Mouse (Mus musculus) kidney, postnatal 10 days (tissue): ENCODE data around the gene Gm21974.
"Not testable (repeated sequence)": the region's sequence is repeated elsewhere in the genome, so short reads cannot be mapped to it uniquely, and the experiment has no call there.

Source experiments
- DNase-seq: peaks from one replicate; pipeline ENCODE4 v3.0.0; 2021; ENCODE audit warnings: mixed read lengths

Gm21974 gene

DNA sequence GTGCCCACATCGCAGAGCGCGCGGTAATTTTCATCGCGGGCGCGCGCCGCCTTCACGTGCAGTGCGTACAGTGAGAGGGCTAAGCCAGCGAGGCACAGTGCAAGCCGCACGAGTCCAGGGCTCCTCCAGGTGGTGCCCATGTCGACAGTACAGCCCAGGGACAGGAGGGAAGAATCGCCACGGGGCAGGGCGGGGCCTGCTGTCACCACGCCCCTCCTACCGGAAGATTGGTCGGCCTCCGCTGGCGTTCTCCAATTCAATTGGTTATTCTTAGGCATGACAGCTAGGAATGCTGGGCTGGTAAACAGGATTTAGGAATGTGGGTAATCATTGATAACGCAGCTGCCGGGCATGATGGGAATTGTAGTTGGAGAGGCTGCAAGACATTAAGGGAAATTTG lies at the start of gene Gm21974, which contains the start of gene Vkorc1:
Gene Gm21974, minus strand, starts transcription at position 13 of the 400 bp plus-strand sequence.
Gene Vkorc1, minus strand, starts transcription at position 176 of the 400 bp plus-strand sequence.
- peak; percentile 98 for DNase-seq

DNA sequence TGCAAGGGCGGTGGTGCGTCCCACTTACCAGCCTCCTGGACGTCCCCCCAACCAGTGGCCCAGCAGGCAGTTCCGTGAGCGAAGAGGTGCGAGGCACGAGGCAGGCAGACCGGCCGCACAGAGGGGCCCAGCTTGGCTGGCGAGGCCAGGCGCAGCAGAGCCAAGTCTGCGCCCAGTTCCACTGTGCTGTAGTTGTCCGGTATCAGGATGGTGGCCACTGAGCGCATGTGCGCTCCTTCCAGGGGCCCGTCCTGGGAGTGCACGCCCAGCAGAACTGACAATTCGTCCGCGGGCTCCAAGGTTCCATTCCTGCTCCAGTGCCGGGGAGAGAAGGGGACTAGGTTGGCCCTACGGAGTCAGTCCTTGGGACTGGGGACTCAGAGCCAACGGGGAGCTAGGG lies 49.4 kb upstream of the Gm21974 start:
- DNase-seq = peak; percentile 42

DNA sequence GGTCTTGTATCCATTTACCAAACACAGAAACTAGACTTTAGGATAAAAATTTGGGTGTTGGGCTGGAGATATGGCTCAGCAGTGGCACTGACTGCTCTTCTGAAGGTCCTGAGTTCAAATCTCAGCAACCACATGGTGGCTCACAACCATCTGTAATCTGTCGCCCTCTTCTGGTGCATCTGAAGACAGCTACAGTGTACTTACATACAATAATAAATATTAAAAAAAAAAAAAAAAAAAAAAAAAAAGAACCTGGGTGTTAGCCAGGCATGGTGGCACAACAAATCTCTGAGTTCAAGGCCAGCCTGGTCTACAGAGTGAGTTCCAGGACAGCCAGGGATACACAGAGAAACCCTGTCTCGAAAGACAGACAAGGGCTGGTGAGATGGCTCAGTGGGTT lies 46.8 kb upstream of the Gm21974 start:
- not testable (repeated sequence) for DNase-seq

DNA sequence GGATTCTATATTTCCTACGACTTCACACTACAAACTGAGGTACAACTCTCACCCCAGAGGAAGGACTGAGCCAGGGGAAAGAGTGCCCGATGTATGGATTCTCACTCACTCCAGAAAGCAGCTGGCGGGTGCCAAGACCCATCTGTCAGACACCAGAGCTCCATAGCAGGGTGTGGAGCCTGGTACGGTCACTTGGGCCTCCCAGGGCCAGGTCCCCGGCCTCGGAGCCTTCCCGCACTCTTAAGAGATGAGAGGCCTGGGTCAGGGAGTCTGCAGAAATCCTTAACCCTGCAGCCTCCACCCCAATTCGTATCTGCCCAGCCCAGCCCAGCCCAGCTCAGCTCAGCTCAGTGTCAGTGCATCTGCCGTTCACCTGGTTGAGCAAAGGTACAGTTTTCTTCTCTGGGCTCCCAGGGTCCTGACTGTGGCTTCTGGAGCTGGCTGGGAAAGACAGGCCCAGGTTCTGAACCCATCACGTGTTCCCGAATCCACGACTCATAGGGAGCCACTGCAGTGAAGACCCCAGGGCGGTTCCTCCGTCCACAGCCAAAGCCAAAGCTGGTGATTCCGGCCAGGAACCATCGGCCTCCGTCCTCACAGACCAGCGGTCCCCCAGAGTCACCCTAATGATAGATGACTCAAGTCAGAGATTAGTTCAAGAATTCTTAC lies 41.1 kb upstream of the Gm21974 start:
- no peak for DNase-seq

DNA sequence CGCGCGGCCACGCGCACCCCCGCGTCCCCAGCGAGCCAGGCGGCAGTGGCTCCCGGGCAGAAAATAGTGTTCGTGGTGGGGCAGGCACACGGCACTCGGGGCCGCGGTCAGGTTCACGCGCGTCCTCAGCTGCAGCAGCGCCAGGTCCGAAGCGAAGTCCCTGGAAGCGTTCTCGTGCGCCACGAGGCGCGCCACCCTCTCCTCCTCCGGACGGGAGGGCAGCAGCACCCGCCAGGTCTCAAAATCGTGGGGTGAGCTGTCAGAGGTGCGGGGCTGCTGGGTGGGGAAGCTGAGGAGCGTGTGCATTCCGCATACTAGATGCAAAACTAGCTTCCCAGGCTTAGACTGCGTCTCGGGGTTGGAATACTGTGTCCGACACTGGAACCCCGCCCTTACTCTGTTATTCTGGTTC lies 40.5 kb upstream of the Gm21974 start:
- DNase-seq = no peak

DNA sequence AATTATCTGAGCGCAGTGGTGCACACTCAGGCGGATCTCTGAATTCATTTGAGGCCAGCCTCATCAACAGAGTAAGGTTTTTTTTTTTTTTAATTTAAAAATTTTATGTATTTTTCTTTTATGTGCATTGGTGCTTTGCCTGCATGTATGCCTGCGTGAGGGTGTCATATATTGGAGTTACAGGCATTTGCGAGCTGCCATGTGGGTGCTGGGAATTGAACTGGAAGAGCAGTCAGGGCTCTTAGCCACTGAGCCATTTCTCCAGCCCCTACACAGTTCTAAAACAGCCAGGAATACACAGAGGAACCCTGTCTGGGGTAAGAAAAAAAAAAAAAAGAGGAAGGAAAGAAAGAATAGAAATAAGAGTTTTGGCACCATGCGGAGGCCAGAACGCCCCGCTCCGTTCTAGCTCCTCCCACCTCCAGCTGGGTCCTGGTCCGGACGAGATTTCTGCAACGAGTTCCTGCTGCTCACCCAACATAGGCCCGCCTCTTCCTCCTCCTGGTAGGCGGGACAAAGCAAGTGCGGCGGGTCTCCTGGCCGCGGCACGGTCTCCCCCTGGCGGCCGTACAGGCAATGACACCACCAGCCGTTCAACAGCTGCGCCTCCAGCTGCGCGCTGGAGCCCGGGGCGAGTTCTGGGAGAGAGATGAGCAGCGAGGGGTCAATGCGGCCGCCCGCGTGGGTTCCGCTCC lies 39.9 kb upstream of the Gm21974 start:
- peak; percentile 97 for DNase-seq

DNA sequence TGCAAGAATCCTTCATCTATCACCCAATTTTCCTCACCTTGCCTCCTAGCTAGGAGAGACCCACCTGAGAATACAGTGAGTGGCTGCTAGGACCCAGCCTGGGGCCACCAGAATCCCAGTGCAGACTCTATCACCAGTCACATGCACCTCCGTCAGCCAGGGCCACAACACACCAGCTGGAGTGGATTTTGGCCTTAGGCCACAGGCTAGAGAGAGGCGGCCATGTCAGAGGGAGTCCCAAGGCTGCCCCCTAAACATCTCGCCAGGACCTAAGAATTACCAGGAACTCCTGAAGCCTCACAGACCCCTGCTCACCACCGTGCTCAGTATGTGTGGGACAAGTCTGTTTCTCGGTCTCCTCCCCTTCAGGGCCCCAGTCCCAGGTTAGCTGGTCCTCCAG lies 38.8 kb upstream of the Gm21974 start:
- peak; percentile 38 for DNase-seq

DNA sequence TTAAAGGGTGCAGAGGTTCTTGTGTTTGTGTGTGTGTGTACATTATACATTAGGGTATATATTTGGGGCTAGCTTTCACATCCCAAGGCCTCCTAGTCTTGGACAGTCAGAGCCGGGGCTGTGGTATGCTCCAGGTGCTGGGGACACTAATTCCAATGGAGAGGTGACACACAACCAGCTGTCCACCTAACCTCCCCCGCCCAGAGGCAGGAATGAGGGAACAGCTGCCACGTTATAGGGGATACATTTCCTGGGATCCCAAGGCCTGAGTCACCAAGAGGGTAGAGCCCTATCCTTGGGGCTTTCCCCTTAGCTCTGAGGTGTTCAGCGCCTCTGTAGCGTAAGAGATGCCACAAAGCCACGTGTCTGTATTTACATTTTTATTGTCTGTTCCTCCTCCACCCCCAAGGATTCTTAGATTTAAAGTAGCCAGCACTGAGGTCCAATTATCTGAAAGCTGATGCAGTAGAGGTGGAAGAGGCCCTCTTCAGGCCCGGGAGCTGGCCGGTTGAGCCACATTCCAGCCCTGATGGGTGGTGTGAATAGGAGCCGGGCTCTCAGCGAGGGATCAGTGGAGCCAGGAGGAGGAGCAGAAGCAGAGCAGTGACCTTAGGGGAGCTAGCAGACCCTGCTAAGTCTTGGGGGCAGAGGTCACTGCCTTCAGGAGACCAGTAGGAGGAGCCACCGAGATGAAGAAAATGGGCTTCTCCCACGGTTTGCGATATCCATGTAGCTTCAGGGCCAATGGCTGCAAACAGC lies 37.2 kb upstream of the Gm21974 start:
- DNase-seq = peak; percentile 55

DNA sequence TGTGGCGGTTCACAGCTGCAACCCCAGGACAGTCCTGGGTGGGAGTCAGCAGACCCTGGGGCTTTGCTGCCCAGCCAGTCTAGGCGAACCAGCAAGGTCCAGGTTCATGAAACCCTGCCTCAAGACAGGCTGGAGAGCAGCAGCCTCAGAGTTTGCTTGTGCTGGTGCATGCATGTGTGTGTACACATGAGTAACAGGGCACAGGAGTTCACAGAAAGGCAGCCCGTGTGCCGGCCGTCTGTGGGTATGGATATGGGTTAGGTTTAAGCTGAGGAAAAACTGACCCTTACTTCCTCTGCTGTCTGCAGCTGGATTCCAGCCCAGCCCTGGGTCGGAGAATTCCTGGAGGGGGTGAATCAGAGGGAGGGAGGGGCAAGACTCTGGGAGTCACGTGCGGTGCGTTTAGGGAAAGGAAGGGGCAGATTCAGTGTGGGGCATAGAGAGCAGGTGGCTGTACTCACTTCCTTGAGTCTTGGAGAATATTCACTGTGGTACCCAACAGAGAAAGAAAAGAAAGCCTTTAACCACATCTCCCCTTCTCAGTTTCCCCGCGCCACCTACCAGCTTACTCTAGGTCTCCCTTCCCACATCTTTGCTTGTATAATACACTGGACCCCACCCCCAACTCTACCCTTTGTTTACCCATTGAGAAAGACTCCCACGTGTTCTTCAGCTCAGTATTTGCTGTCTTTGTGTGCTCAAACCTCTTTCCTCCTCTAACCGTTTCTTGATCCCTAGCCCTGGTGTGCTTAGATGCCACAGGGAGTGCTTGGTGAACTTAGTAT lies 36.3 kb upstream of the Gm21974 start:
- DNase-seq = peak; percentile 83

DNA sequence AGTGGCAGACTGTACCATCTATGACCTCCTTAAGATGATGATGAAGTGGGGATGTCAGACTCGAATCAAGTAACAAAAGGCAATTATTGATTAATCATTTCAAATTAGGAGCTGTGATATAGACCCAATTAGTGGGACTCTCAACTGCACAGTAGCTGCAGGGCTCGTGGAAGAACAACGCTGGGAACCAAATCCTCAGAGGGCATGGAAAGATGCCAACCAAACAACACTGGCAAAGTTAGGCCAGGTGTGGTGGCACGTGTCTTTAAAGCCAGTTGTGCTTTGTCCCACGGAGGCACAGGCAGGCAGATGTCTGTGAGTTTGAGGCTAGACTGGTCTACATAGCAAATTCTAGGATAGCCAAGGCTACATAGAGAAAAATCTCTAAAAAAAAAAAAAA lies 35.4 kb upstream of the Gm21974 start:
- no peak for DNase-seq

DNA sequence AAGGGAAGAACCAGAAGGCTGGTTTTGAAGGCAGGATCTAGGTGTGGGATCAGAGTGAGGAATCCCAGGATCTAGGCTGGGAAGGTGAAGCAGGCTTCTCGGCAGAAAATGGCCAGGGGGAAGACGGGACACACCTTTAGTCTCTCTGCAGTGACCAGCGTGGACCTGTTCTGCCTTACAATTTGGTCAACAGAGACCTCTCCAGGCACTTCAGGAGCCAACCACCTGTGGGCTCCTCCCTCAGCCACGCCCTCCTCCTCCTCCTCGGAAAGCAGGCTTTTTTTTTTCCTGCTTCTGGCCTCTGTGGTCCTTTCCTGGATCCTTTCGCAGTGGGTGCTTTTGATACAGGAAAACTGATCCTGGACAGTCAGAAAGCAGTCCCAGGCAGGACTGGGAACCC lies 34.7 kb upstream of the Gm21974 start, which contains the start of gene Prss8:
Gene Prss8, minus strand, starts transcription at position 182 of the 400 bp plus-strand sequence.
- peak; percentile 90 for DNase-seq

DNA sequence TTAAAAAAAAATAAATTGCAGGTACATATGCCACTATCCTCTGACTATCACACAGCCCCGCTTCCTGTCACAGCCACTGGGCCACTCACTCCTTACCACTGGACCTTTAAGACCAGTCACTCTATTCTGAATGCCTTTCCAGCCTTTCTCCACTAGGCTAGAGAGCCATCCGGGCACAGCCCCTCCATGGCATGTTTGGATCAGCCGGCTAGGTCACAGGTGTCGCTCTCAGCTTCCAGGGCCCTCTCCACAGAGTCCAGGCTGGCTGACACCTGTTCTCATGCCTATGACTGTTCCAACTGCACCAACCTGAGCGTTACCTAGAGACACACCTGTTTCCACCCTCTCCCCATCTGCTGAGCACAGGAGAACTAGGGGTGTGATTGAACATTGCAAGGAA lies 33.3 kb upstream of the Gm21974 start:
- peak; percentile 61 for DNase-seq

DNA sequence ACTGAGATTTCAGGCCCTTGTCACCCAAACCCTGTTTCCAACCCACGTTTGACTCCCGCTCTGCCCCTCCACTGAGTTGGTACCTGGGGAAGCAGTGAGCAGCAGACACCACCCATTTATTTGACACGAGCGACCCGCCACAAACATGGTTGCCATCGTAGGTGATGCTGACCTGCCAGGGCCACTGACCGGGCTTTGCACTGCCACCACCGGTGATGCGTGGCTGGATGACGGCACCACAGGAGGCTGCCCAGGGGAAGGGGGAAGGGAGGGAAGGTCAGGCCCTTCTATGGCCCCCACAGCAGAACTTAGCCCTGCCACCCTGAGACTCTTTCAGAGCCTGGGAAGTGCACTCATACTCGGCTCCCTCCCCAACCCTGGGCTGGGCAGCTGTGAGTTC lies 32.5 kb upstream of the Gm21974 start:
- no peak for DNase-seq

DNA sequence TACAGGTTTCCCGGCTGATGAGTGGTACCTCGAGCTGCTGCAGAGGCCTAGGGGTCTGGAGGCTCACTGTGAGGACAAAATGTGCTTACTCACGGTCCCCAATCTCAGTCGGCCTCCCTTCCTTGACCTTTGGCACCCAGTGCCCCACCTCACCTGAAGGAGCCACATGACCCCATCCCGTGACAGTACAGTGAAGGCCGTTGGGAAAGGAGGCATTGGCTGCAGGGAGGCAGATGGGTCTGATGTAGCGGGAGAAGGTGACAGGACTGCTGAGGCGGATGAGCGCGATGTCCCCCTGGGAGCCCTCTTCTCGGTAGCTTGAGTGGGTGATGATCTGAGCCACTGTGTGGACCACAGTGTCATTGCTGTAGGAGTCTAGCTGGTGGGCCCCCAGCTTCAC lies 31.6 kb upstream of the Gm21974 start:
- DNase-seq = peak; percentile 56

DNA sequence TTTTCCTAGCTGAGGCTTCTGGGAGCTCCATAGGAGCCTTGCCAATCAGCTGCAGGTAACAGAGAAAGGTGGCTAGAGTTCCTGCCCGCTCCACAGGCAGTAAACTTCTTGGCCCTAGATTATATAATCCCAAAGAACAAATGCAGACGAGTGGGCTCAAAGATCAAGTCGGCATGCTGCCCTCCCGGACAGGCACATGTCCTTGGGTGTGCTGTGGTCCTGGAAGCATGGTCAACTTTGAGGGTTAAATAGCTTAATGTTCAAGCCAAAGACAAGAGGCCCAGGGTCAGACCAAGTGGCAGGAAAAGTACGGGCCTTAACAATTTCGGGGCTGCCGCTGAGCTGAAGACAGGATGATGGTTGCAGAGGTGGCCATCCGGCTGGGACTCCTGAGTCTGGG lies 30.8 kb upstream of the Gm21974 start:
- peak; percentile 67 for DNase-seq

DNA sequence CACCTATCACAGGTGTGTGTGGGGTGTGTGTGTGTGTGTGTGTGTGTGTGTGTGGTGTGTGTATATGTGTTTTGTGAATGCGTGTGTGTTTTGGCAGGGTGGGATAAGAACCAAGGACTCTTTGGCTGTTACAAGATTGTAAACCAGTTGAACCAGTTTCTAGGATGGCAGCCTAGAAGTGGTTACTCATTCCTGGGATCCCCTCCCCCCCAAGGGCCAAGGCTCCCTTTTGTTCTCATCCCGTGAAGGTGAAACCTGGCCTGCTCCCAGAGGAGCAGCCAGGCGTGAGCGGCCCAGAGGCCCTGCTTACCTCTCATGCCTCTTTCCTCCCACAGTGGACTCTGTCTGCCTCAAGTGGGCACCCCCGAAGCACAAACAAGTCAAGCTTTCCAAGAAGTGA lies 30.0 kb upstream of the Gm21974 start:
- peak; percentile 89 for DNase-seq

DNA sequence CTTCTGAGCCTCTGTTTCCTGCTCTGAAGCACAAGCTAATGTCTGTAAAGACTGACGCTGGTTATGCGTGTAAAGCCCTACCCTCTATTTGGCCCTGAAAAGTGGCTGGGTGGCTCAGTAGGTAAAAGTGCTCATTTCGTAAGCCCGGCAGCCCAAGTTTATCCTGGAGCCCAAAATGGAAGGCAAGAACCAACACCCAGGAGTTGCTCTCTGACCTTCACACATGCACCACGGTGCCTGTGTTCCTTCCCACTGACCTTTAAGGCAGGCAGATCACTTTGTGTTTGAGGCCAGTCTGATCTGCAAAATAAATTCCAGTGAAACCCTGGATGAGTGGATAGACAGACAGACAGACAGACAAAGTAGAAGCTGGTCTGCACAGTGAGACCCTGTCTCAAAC lies 28.5 kb upstream of the Gm21974 start:
- DNase-seq = no peak

DNA sequence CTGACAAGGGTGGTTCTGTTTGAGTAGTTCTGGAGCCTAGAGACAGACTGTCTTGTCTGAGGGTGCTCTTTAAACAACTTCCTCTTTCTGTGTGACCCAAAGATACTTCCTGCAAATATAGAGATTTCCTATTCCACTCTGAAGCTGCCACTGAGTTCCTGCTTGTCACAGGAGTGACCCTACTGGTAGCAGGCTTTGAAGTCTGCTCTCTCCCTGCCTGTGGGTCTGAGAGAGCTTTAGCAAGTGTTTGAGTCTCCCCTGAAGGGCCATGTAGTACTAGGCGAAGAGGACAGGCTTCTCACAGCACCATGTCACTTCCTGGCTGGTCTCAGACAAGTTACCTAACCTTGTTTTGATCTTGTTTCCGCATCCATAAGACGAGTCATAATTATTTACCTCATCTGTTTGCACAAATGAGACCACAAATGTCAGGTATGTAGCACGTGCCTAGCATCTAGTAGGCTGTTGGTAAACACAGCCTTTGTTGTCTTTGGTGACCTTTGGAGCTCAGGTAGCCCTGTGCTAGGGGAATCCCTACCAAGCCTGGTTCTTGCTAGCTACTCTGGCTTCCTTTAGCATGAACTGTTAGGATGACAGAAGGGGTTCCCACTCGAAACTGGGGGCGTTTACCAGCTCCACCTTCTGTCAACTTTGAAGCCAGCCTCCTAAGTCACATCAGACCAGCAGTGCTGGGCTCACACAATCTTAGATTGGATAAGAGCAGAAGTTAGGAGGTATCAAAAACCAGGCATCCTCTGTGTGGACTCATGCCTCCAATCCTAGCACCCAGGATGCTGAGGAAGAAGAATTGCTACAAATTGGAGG lies 27.4 kb upstream of the Gm21974 start:
- DNase-seq = no peak

DNA sequence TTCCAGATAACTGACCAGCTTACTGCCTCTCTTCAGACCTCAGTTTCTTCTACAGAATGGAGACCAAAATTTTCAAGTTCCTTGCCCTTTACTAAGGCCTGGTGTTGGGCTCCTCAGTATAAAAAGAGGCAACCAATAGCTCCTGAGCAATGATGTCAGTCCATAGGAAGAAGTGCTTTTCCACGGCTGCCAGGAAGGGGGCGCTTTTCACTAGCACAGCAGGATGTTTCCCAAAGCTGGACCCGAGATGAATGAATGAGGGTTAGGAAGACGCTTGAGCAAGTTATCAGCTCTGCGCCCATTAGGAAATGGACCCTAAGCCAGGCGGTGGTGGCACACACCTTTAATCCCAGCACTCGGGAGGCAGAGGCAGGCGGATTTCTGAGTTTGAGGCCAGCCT lies 26.3 kb upstream of the Gm21974 start:
- DNase-seq = peak; percentile 65

DNA sequence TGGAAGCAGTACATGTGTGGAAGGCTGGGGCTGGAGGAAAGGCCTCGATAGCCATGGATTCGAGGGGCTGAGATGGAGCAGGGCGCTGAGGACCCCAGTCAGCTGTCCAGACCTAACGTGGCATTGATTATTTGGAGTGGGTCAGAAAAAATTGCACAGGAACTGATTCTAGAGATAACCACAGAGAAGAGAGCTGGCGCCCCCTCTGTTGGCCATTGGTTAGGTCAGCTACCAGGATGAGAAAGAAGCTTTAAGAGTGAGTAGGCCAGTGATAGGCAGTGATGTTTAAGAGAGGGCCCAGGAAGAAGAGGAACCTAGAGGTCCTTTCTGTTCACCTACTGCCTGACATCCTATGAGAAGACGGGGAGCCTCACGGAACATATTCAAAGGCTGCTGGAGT lies 24.0 kb upstream of the Gm21974 start:
- DNase-seq = peak; percentile 63

DNA sequence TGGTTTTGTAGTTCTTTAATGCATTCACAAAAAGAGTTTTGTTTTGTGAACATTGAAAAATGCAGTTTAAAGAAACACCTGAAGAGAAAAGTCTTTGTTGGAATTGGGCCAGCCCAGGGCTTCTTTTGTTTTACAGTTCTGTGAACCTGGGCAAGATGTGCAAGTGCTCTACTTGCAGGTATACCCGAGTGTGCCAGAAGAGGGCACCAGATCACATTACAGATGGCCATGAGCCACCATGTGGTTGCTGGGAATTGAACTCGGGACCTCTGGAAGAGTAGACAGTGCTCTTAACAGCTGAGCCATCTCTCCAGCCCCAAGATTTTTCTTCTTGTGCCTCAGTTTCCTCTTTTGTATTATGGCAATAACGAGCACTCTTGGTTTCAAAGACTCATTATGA lies 22.9 kb upstream of the Gm21974 start:
- DNase-seq = peak; percentile 81

DNA sequence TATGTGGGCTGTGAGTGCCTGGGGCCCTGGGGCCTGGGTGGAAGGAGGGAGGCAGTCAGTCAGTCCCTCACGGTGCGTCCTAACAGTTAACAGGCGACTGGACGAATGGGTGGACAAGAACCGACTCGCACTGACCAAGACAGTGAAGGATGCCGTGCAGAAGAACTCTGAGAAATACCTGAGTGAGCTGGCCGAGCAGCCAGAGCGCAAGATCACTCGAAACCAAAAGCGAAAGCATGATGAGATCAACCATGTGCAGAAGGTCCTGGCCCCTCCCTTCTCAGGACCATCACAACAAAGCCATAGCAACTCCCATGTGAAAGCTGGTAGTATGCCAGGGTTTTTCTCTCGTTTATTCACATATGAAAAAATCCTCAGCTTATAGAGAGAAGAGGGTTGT lies 20.0 kb upstream of the Gm21974 start:
- no peak for DNase-seq
